Mouse (Mus musculus): ENCODE results near the gene Mrm3. TPM values are rescaled to one million over a fixed set of nuclear protein-coding genes. Genes with fewer than 3 reads are reported as not detected.
A peak's percentile ranks its signal among the peaks of the same experiment; 100 is the strongest.

Gene Mrm3
- polyA plus RNA-seq, 1 experiment from 2014 or later: 29.9 TPM

DNA sequence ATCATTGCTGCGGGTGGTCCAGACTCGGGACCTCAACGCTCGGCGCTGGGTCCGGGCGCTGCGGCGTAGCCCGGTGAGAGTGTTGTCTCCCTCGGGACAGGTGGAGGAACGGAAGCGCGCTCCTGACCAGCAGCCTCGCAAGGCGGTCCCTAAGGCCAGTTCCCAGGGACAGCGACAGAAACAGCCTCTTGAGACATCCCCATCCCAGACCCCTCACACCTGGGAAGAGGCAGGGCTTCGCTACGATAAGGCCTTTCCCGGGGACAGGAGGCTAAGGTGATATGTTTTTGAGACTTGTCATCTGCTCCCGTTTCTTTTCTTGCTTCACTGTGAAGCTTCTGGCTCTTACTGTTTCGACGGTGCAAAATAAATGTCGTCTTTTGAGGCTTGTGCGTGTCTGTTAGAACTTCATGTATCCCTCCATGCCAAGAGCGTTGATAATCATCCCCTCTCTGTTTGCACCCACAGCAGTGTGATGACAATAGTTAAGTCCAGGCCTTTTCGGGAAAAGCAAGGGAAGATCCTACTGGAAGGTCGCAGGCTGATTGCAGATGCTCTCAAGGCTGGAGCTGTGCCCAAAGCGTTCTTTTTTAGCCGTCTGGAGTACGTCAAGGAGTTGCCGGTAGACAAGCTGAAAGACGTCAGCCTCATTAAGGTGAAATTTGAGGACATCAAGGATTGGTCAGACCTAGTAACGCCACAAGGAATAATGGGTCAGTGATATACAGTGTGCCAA is 464 bp downstream of the Mrm3 start:
- H3K9ac ChIP-seq (ENCODE audit: low read length): peak overlapping the region; percentile 83
- H3K36me3 ChIP-seq (ENCODE audit: control insufficient read depth, insufficient read depth, low read length): peaks cover 31% of the 10 kb centered on the region
- ATAC-seq (replicated peaks; ENCODE audit: low FRiP score, low TSS enrichment, low read depth): peak; percentile 63; the same call in 1 of the 2 replicates

DNA sequence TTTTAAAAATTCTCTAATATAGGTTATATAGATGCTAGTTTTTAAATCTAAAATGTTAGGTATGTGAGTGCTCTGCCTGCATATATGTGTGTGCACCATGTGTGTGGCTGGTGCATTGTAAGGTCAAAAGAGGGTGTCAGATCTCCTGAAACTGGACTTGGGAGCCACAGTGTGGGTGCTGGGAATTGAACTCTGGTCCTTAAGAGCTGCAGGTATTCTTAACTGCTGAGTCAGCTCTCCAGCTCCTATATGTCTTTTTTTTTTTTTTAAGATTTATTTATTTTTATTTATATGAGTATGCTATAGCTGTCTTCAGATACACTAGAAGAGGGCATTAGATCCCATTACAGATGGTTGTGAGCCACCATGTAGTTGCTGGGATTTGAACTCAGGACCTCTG is 2.9 kb downstream of the Mrm3 start:
- no peak overlapping the region for H3K9ac ChIP-seq (ENCODE audit: low read length)
- no peak overlapping the region for H3K27ac ChIP-seq (ENCODE audit: low read depth)
- ATAC-seq (replicated peaks; ENCODE audit: low FRiP score, low TSS enrichment, low read depth): no peak
- H3K4me3 ChIP-seq (ENCODE audit: low read depth, low read length): no peak overlapping the region
- H3K36me3 ChIP-seq (ENCODE audit: control insufficient read depth, insufficient read depth, low read length): peaks cover 31% of the 10 kb centered on the region
- no peaks in the 10 kb centered on the region for H3K9me3 ChIP-seq (ENCODE audit: control insufficient read depth, low read length)
- peaks cover 14% of the 10 kb centered on the region; the same call in 1 of the 2 replicates for H3K4me1 ChIP-seq (replicated peaks; ENCODE audit: control insufficient read depth, insufficient read depth, low read length)
- H3K27me3 ChIP-seq (replicated peaks; ENCODE audit: control insufficient read depth, insufficient read depth, low read length): no peaks in the 10 kb centered on the region
- H3K4me2 ChIP-seq (ENCODE audit: low read length): no peak overlapping the region
- no peak for DNase-seq (ENCODE audit: low spot score)

More for the DNA sequence above, 464 bp downstream of the Mrm3 start:
- Histone ChIP-seq H3K4me3 (ENCODE audit: low read depth, low read length) (peak overlapping the region; percentile 99), H3K27me3 (replicated peaks; ENCODE audit: control insufficient read depth, insufficient read depth, low read length) (no peaks in the 10 kb centered on the region), H3K27ac (ENCODE audit: low read depth) (peak overlapping the region; percentile 71; the same call in 1 of the 2 replicates), H3K9me3 (ENCODE audit: control insufficient read depth, low read length) (no peaks in the 10 kb centered on the region), H3K4me2 (ENCODE audit: low read length) (peak overlapping the region; percentile 90), H3K4me1 (replicated peaks; ENCODE audit: control insufficient read depth, insufficient read depth, low read length) (peaks cover 14% of the 10 kb centered on the region; the same call in 1 of the 2 replicates)
- DNase-seq (ENCODE audit: low spot score): no peak
- 2% methylated on average over 34 of the region's 34 CpGs for WGBS

DNA sequence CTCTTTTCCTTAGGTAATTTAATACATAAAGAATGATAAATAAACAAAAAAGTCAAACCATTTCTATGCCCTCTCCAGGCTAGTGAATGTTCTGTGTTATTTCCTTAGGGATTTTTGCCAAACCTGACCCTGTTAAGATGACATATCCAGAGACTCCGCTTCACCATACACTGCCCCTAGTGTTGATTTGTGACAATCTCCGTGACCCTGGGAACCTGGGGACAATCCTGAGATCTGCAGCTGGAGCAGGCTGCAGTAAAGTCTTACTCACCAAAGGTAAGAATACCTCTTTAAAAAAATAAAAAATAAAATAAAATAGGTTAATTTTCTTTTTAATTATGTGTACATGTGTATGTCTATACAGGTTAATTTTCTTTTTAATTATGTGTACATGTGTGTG is 3.7 kb downstream of the Mrm3 start:
- 44% methylated on average over 2 of the region's 2 CpGs for WGBS
- no peak for DNase-seq (ENCODE audit: low spot score)

DNA sequence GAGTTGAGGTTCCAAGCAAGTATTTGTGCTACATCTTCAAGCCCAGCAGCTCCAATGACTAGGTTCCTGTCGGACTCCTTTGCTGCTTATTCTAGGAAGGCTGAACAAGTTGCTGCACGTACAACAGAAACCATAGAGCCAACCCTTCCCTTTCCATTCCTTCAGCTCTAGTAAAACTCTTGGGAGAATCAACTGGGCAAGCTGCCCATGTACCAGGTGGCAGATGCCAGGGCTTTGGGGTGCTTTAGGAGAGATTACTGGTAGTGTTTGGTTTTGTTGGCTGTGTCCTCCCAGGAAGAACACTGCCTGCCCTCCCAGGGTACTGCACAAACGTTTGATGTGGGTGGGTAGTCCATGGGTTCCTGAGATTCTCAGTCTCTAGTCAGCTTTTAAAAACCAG is 8.5 kb downstream of the Mrm3 start:
- H3K36me3 ChIP-seq (ENCODE audit: control insufficient read depth, insufficient read depth, low read length): peaks cover 32% of the 10 kb centered on the region
- H3K9me3 ChIP-seq (ENCODE audit: control insufficient read depth, low read length): no peaks in the 10 kb centered on the region
- H3K27me3 ChIP-seq (replicated peaks; ENCODE audit: control insufficient read depth, insufficient read depth, low read length): no peaks in the 10 kb centered on the region
- DNase-seq (ENCODE audit: low spot score) (no peak), ATAC-seq (replicated peaks; ENCODE audit: low FRiP score, low TSS enrichment, low read depth) (no peak)
- H3K4me3 ChIP-seq (ENCODE audit: low read depth, low read length): no peak overlapping the region
- no peak overlapping the region for H3K9ac ChIP-seq (ENCODE audit: low read length)
- H3K4me1 ChIP-seq (replicated peaks; ENCODE audit: control insufficient read depth, insufficient read depth, low read length): no peaks in the 10 kb centered on the region
- no peak overlapping the region for H3K4me2 ChIP-seq (ENCODE audit: low read length)
- no peak overlapping the region for H3K27ac ChIP-seq (ENCODE audit: low read depth)
- 56% methylated on average over 3 of the region's 3 CpGs for WGBS

More for the DNA sequence above, 3.7 kb downstream of the Mrm3 start:
- Histone ChIP-seq H3K9ac (ENCODE audit: low read length) (no peak overlapping the region), H3K4me3 (ENCODE audit: low read depth, low read length) (no peak overlapping the region), H3K36me3 (ENCODE audit: control insufficient read depth, insufficient read depth, low read length) (peaks cover 31% of the 10 kb centered on the region), H3K9me3 (ENCODE audit: control insufficient read depth, low read length) (no peaks in the 10 kb centered on the region), H3K4me1 (replicated peaks; ENCODE audit: control insufficient read depth, insufficient read depth, low read length) (peaks cover 13% of the 10 kb centered on the region; the same call in 1 of the 2 replicates), H3K27ac (ENCODE audit: low read depth) (no peak overlapping the region), H3K4me2 (ENCODE audit: low read length) (no peak overlapping the region), H3K27me3 (replicated peaks; ENCODE audit: control insufficient read depth, insufficient read depth, low read length) (no peaks in the 10 kb centered on the region)
- no peak for ATAC-seq (replicated peaks; ENCODE audit: low FRiP score, low TSS enrichment, low read depth)

DNA sequence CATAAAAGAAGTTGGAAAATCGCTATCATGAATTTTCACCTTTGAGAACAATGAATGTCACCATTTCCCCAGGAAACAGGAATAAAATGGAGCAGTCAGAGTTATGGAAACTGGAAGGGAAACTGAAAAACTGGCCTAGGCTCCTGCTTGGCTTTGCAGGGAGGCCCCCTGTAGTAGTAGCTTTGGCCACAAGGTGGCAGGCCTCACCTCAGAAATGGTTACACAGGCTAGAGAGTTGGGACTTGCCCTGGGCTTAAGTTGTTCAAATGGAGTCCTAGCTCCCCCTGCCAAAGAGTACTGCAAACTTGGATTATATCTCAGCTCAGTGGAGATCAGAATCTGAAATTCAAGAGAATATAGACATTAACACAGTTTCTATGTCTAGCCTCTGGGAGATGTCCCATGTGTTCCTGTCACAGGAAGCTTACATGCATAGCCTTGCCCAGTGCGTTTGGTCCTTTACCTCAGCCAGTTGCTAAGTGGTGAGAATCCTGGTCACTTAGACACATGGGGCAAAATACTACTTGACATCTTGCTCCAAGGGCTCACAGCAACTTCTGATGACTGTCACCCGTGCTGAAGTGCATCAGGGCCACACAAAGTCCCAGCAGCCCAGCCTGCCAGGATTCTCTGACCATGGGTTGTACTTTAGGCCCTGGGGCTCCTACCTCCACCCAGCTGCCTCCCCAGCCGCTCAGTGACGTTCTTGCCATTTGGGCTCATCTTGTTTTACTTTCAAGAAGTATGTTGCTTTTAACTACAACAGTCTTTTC is 9.8 kb downstream of the Mrm3 start:
- DNase-seq (ENCODE audit: low spot score): peak; percentile 97
- H3K36me3 ChIP-seq (ENCODE audit: control insufficient read depth, insufficient read depth, low read length): peaks cover 35% of the 10 kb centered on the region
- peak; percentile 78; the same call in 1 of the 2 replicates for ATAC-seq (replicated peaks; ENCODE audit: low FRiP score, low TSS enrichment, low read depth)
- H3K27me3 ChIP-seq (replicated peaks; ENCODE audit: control insufficient read depth, insufficient read depth, low read length): no peaks in the 10 kb centered on the region
- no peaks in the 10 kb centered on the region for H3K4me1 ChIP-seq (replicated peaks; ENCODE audit: control insufficient read depth, insufficient read depth, low read length)
- no peak overlapping the region for H3K4me2 ChIP-seq (ENCODE audit: low read length)
- H3K9ac ChIP-seq (ENCODE audit: low read length): no peak overlapping the region
- no peaks in the 10 kb centered on the region for H3K9me3 ChIP-seq (ENCODE audit: control insufficient read depth, low read length)
- H3K4me3 ChIP-seq (ENCODE audit: low read depth, low read length): no peak overlapping the region
- peak overlapping the region; percentile 36; the same call in 1 of the 2 replicates for H3K27ac ChIP-seq (ENCODE audit: low read depth)
- WGBS: 52% methylated on average over 5 of the region's 5 CpGs

DNA sequence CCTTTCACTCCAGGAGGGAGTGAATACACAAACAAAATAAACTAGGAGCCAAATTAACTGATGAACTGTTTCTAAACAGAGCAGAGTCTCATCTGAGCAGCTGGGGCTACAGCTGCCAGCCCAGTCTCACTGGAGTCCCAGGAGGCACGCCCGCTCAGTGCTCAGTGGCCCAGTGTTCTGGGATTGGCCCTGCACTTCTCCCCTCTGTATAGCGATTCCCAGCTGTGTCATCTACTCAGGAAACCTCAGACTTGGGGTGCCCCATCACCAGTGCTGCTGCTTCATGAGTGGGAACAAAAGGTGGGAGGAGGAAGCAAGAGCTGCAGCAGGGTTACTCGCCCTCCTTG is 10.4 kb downstream of the Mrm3 start:
- ATAC-seq (replicated peaks; ENCODE audit: low FRiP score, low TSS enrichment, low read depth): 0 out of 2 replicates have a peak, but pooled peaks have one; percentile 38
- no peak overlapping the region for H3K4me2 ChIP-seq (ENCODE audit: low read length)

DNA sequence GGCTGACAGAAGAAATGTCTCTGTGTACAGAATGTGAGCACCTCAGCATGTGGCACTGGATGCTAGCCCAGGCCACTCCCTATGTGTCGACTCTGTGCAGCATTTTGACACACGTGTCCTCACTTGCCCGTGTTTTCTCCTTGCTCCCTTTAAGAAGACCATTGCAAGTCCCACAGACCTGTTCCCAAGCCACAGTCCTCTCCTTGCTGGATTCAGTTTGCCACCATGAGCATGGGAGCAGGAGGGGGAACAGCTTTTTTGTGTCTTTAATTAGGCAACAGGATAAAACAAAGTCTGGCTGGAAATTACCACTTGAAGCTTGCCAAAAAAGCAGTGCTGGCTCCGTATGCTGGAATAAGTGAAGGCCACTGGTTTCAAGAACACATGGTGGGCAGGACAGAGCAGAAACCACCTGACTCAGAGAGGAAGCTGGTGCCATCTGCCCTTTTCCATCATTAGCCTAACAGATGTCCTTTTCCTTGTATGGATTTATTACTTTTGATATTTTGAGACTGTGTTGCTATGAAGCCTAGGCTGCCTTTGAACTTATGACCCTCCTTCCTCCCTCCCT is 12.0 kb downstream of the Mrm3 start:
- Histone ChIP-seq H3K27ac (ENCODE audit: low read depth) (no peak overlapping the region), H3K27me3 (replicated peaks; ENCODE audit: control insufficient read depth, insufficient read depth, low read length) (no peaks in the 10 kb centered on the region), H3K9me3 (ENCODE audit: control insufficient read depth, low read length) (no peaks in the 10 kb centered on the region), H3K9ac (ENCODE audit: low read length) (no peak overlapping the region), H3K4me1 (replicated peaks; ENCODE audit: control insufficient read depth, insufficient read depth, low read length) (no peaks in the 10 kb centered on the region), H3K4me3 (ENCODE audit: low read depth, low read length) (no peak overlapping the region), H3K4me2 (ENCODE audit: low read length) (no peak overlapping the region), H3K36me3 (ENCODE audit: control insufficient read depth, insufficient read depth, low read length) (peaks cover 30% of the 10 kb centered on the region)
- DNase-seq (ENCODE audit: low spot score): no peak
- no peak for ATAC-seq (replicated peaks; ENCODE audit: low FRiP score, low TSS enrichment, low read depth)
- WGBS: 76% methylated on average over 4 of the region's 4 CpGs

More for the DNA sequence above, 10.4 kb downstream of the Mrm3 start:
- Histone ChIP-seq H3K9me3 (ENCODE audit: control insufficient read depth, low read length) (no peaks in the 10 kb centered on the region), H3K27me3 (replicated peaks; ENCODE audit: control insufficient read depth, insufficient read depth, low read length) (no peaks in the 10 kb centered on the region), H3K36me3 (ENCODE audit: control insufficient read depth, insufficient read depth, low read length) (peaks cover 34% of the 10 kb centered on the region), H3K27ac (ENCODE audit: low read depth) (peak overlapping the region; percentile 36; the same call in 1 of the 2 replicates), H3K4me3 (ENCODE audit: low read depth, low read length) (no peak overlapping the region), H3K9ac (ENCODE audit: low read length) (no peak overlapping the region), H3K4me1 (replicated peaks; ENCODE audit: control insufficient read depth, insufficient read depth, low read length) (no peaks in the 10 kb centered on the region)
- 67% methylated on average over 4 of the region's 4 CpGs for WGBS
- no peak for DNase-seq (ENCODE audit: low spot score)

DNA sequence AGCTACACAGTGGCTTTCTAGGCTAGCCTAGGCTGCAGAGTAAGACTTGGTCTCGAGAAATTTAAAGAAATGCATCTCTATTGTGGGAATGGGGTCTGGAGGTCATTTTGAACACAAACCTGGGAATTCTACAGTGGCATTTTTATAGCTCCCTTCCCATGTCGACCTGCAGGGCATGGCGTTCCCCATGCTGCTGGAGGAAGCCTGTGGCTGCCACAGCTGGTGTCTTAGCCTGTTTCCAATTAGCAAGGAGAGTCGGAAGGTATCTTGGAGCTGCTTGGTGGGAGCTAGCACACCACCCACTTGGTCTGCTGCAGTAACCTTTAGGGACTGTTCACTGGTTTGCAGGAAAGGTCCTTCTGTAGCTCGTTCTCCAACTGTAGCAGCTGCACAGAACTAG is 12.6 kb downstream of the Mrm3 start:
- DNase-seq (ENCODE audit: low spot score): no peak
- Histone ChIP-seq H3K27ac (ENCODE audit: low read depth) (no peak overlapping the region), H3K4me1 (replicated peaks; ENCODE audit: control insufficient read depth, insufficient read depth, low read length) (no peaks in the 10 kb centered on the region), H3K4me3 (ENCODE audit: low read depth, low read length) (no peak overlapping the region), H3K36me3 (ENCODE audit: control insufficient read depth, insufficient read depth, low read length) (peaks cover 30% of the 10 kb centered on the region), H3K27me3 (replicated peaks; ENCODE audit: control insufficient read depth, insufficient read depth, low read length) (no peaks in the 10 kb centered on the region), H3K9me3 (ENCODE audit: control insufficient read depth, low read length) (no peaks in the 10 kb centered on the region), H3K9ac (ENCODE audit: low read length) (no peak overlapping the region), H3K4me2 (ENCODE audit: low read length) (no peak overlapping the region)
- ATAC-seq (replicated peaks; ENCODE audit: low FRiP score, low TSS enrichment, low read depth): no peak
- WGBS: 27% methylated on average over 5 of the region's 5 CpGs

Measured in intestine, embryonic 14.5 days (tissue).